Mouse (Mus musculus) hindbrain, postnatal 0 days (tissue): ENCODE results near the gene Slc4a4. TPM values are rescaled to one million over a fixed set of nuclear protein-coding genes. Genes with fewer than 3 reads are reported as not detected.
A peak's percentile ranks its signal among the peaks of the same experiment; 100 is the strongest.

Experiments
- ATAC-seq: fragments of 200-750 bp; cut with Nextera tagmentation; 2 replicates; pipeline ENCODE4 v1.8.0; 2017; ENCODE audit warnings: mild to moderate bottlenecking, moderate TSS enrichment, moderate library complexity
- DNase-seq: peaks from one replicate; pipeline ENCODE4 v3.0.0-alpha.2; 2015; ENCODE audit warnings: low spot score
- H3K27ac ChIP-seq: fragments of 300-500 bp; sonication (generic); 2 replicates; pipeline ENCODE4 v1.5.1; 2014; ENCODE audit warnings: mild to moderate bottlenecking
- H3K27me3 ChIP-seq: fragments of 300-500 bp; sonication (generic); 2 replicates; pipeline ENCODE4 v1.6.1; 2014; ENCODE audit warnings: low read length, mixed read lengths; ENCODE audit not compliant: insufficient read depth
- H3K36me3 ChIP-seq: fragments of 300-500 bp; sonication (generic); 2 replicates; pipeline ENCODE4 v1.6.1; 2014; ENCODE audit warnings: low read length, mixed read lengths; ENCODE audit not compliant: insufficient read depth
- H3K4me1 ChIP-seq: fragments of 300-500 bp; sonication (generic); 2 replicates; pipeline ENCODE4 v1.6.1; 2014; ENCODE audit warnings: antibody characterized with exemption, low read length, mixed read lengths; ENCODE audit not compliant: insufficient read depth
- H3K4me2 ChIP-seq: fragments of 300-500 bp; sonication (generic); 2 replicates; pipeline ENCODE4 v1.6.1; 2014; ENCODE audit warnings: low read depth, mild to moderate bottlenecking, low read length, moderate library complexity, mixed read lengths
- H3K4me3 ChIP-seq: fragments of 300-500 bp; sonication (generic); 2 replicates; pipeline ENCODE4 v1.5.1; 2014; ENCODE audit warnings: low read length
- H3K9ac ChIP-seq: fragments of 300-500 bp; sonication (generic); replicated peaks from 2 replicates; pipeline ENCODE4 v1.6.1; 2014; ENCODE audit warnings: mild to moderate bottlenecking, low read length, moderate library complexity, mixed read lengths
- H3K9me3 ChIP-seq: fragments of 300-500 bp; sonication (generic); 2 replicates; pipeline ENCODE4 v1.6.1; 2016; ENCODE audit warnings: low read length, mixed read lengths
- CTCF ChIP-seq: IDR thresholded peaks from 2 replicates; pipeline ENCODE4 v1.5.1; 2016; ENCODE audit warnings: antibody characterized with exemption, control low read depth, low read depth
- WGBS: fragments of 180-500 bp; shearing (Covaris S2); extraction: QIAGEN DNeasy Blood & Tissue Kit; methylation state at CpG from one replicate; pipeline ENCODE4 v1.1.7; 2014; 5-methylcytosine and 5-hydroxymethylcytosine counted together
- polyA plus RNA-seq: library from polyadenylated mRNA; unstranded; fragments of >200 nt; fragmentation: Nextera tagmentation; extraction: Ambion mirVana; gene quantifications from 2 replicates; pipeline ENCODE4 v1.2.1, GENCODE M21; 2015
- total RNA-seq: library from RNA; depleted of rRNA; stranded (reverse); fragments of >200 nt; gene quantifications from 2 replicates; pipeline ENCODE4 v1.2.3, GENCODE M21; 2014

Gene Slc4a4
- total and polyA plus RNA-seq, 2 experiments from 2014 or later, result 31.1 to 68.8 TPM

- no peak for TF ChIP-seq CTCF
- Histone ChIP-seq H3K27me3 (no peaks in the 10 kb centered on the region), H3K36me3 (no peaks in the 10 kb centered on the region), H3K4me1 (no peaks in the 10 kb centered on the region), H3K9ac (no peak overlapping the region), H3K4me3 (no peak overlapping the region), H3K4me2 (no peak overlapping the region), H3K27ac (no peak overlapping the region), H3K9me3 (no peaks in the 10 kb centered on the region)
- no peak for ATAC-seq
- no peak for DNase-seq
- WGBS, result 81% methylated on average over 13 of the region's 13 CpGs
Measured at GRCm38 (mm10) chr5:89147282-89147790, 260.7 kb downstream of the Slc4a4 start.

DNA sequence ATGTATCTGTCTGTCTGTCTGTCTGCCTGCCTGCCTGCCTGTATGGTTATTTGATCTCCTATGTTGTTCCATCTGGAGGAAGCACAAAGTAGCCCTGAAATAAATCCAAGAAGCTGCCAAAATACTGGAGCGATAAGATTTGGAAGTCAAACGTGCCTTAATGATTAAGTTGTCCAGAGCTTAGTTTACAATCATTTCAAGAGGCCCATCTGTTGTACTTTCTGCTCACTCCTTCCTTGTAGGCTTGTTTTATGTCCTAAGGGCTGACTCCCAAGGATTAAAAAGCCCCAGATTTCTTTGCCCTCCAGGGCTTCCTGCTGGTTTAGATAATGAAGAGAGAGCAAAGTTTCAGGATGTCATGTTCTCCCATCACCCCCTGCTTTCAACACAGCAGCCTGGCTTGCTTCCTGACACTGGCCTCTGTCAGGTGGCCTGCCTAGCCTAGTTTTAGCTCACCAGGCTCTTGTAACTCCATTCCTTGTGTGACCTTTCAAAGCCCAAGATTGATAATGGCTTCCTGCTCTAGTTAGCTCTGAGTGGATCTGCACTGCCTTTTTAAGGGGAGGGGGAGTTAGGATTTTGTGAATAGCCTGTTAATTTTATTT lies 262.9 kb downstream of the Slc4a4 start:
- ATAC-seq, result no peak
- no peaks in the 10 kb centered on the region for H3K36me3 ChIP-seq
- no peak overlapping the region for H3K9ac ChIP-seq
- H3K4me1 ChIP-seq, result no peaks in the 10 kb centered on the region
- no peak for TF ChIP-seq CTCF
- 32% methylated on average over 2 of the region's 2 CpGs for WGBS
- H3K27me3 ChIP-seq, result no peaks in the 10 kb centered on the region
- no peak for DNase-seq
- no peak overlapping the region for H3K4me3 ChIP-seq
- H3K27ac ChIP-seq, result no peak overlapping the region
- H3K9me3 ChIP-seq, result no peaks in the 10 kb centered on the region
- no peak overlapping the region for H3K4me2 ChIP-seq

DNA sequence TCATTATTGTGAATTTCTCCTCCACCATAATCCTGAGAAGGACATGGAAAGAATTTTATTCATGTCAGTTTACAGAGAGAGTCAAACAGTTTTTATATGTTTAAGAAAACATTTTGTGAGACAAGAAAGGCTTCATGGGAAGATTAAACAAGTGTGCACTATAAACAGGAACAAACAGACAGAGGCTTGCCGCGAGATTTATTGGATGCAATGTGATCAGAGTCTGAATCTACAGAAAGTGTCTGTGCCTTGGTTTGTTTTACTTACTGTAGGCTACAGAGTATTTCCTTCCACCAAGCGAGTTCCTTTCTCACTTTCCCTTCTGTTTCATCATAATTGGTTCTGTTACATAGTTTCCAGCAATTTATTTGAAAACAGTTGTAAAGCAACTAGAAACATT lies 264.5 kb downstream of the Slc4a4 start:
- ATAC-seq, result no peak
- H3K27me3 ChIP-seq, result no peaks in the 10 kb centered on the region

GRCm38 (mm10) chr5:89171025-89171718 lies 284.6 kb downstream of the Slc4a4 start:
- no peak for TF ChIP-seq CTCF
- 75% methylated on average over 2 of the region's 2 CpGs for WGBS
- Histone ChIP-seq H3K4me3 (no peak overlapping the region), H3K4me2 (no peak overlapping the region), H3K27ac (peak overlapping the region; percentile 65; the same call in 1 of the 2 replicates), H3K27me3 (no peaks in the 10 kb centered on the region), H3K9ac (no peak overlapping the region), H3K9me3 (no peaks in the 10 kb centered on the region), H3K4me1 (no peaks in the 10 kb centered on the region), H3K36me3 (no peaks in the 10 kb centered on the region)
- peak; percentile 94 for ATAC-seq
- DNase-seq, result peak; percentile 42

More for the DNA sequence above, 264.5 kb downstream of the Slc4a4 start:
- Histone ChIP-seq H3K36me3 (no peaks in the 10 kb centered on the region), H3K9me3 (no peaks in the 10 kb centered on the region), H3K27ac (no peak overlapping the region), H3K4me3 (no peak overlapping the region), H3K9ac (no peak overlapping the region), H3K4me1 (no peaks in the 10 kb centered on the region), H3K4me2 (no peak overlapping the region)
- no peak for DNase-seq
- 79% methylated on average over 3 of the region's 3 CpGs for WGBS
- TF ChIP-seq CTCF, result no peak

GRCm38 (mm10) chr5:89190063-89190462 lies 303.4 kb downstream of the Slc4a4 start:
- Histone ChIP-seq H3K27me3 (no peaks in the 10 kb centered on the region), H3K4me3 (no peak overlapping the region), H3K27ac (no peak overlapping the region), H3K9me3 (no peaks in the 10 kb centered on the region), H3K4me2 (no peak overlapping the region), H3K9ac (no peak overlapping the region), H3K36me3 (no peaks in the 10 kb centered on the region), H3K4me1 (no peaks in the 10 kb centered on the region)
- no peak for TF ChIP-seq CTCF
- 29% methylated on average over 3 of the region's 3 CpGs for WGBS
- ATAC-seq (no peak), DNase-seq (peak; percentile 14)

DNA sequence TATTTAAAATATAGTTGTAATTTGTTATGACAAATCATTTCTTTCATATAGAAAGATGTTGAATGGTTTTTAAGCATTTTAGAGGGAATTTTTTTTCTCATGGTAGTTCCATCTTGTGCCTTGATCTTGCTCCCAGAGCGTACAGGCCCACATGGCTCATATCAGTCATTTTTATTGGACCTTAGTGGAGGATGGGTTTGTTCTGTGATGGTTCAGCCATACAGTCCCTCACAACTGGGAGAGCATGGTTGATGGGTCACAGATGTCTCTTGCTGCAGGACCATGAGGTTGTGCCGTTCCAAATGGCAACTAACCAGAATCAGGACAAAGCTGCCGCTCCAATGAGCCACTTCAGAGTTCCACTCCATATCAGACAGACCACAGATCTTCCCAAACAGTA lies 308.0 kb downstream of the Slc4a4 start:
- no peak for ATAC-seq
- no peaks in the 10 kb centered on the region for H3K36me3 ChIP-seq

DNA sequence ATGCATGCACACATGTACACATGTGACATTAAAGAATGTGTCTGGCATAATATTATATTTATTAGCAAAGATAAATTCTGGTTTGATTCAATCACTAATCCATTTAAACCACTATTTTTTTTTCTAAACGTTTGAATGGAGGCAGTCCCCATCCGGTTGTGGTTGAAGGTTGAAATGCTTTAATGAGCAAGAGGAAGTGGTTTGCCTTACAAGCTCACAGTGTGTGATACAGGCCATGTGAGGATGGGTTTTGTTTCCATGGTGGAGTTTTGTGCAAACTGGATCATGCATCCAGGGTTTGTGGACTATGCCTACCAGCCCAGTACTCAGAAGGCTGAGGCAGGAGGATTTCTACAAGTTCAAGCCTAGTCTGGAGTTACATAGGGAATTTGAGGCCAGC lies 311.9 kb downstream of the Slc4a4 start:
- no peak for TF ChIP-seq CTCF
- Histone ChIP-seq H3K4me3 (no peak overlapping the region), H3K4me2 (no peak overlapping the region), H3K9me3 (no peaks in the 10 kb centered on the region), H3K9ac (no peak overlapping the region), H3K27ac (no peak overlapping the region), H3K27me3 (no peaks in the 10 kb centered on the region), H3K4me1 (no peaks in the 10 kb centered on the region), H3K36me3 (no peaks in the 10 kb centered on the region)
- 79% methylated on average over 2 of the region's 2 CpGs for WGBS
- DNase-seq (no peak), ATAC-seq (no peak)

More for the DNA sequence above, 308.0 kb downstream of the Slc4a4 start:
- WGBS, result 97% methylated on average over 3 of the region's 3 CpGs
- no peak overlapping the region for H3K4me2 ChIP-seq
- TF ChIP-seq CTCF, result no peak
- no peaks in the 10 kb centered on the region for H3K27me3 ChIP-seq
- no peak for DNase-seq
- H3K4me3 ChIP-seq, result no peak overlapping the region
- H3K4me1 ChIP-seq, result no peaks in the 10 kb centered on the region
- H3K9me3 ChIP-seq, result no peaks in the 10 kb centered on the region
- H3K9ac ChIP-seq, result no peak overlapping the region
- H3K27ac ChIP-seq, result no peak overlapping the region
